Mouse (Mus musculus) kidney, postnatal 10 days (tissue): ENCODE measurements around the gene Kat6b.

ENCODE experiments used
- DNase-seq: peaks from one replicate; pipeline ENCODE4 v3.0.0; 2021; ENCODE audit warnings: mixed read lengths

Kat6b gene

GRCm38 (mm10) chr14:21719646-21720383, 238.6 kb downstream of the Kat6b start:
- no peak for DNase-seq

GRCm38 (mm10) chr14:21720430-21721205, 239.4 kb downstream of the Kat6b start:
- no peak for DNase-seq
